Mouse (Mus musculus) right cerebral cortex, postnatal 4 days (tissue): ENCODE results near the gene Cox6a1.
"Not testable (repeated sequence)": the region's sequence is repeated elsewhere in the genome, so short reads cannot be mapped to it uniquely, and the experiment has no call there.

ENCODE experiments used
- DNase-seq: peaks from one replicate; pipeline ENCODE4 v3.0.0-alpha.2; 2022

The Cox6a1 gene

GRCm38 (mm10) chr5:115348546-115349224 lies at the start of gene Cox6a1:
TSS of gene Cox6a1 (minus strand) at chr5:115348981.
- DNase-seq: peak; percentile 99

GRCm38 (mm10) chr5:115397839-115398780 lies 49.3 kb upstream of the Cox6a1 start:
- DNase-seq: peak; percentile 70

GRCm38 (mm10) chr5:115396654-115397053 lies 47.9 kb upstream of the Cox6a1 start:
- DNase-seq: no peak

GRCm38 (mm10) chr5:115394836-115395235 lies 46.1 kb upstream of the Cox6a1 start:
- DNase-seq: no peak

- no peak for DNase-seq
These were observed 45.4 kb upstream of the Cox6a1 start for GRCm38 (mm10) chr5:115394223-115394622.

- no peak for DNase-seq
These were observed 44.2 kb upstream of the Cox6a1 start for GRCm38 (mm10) chr5:115392969-115393368.

GRCm38 (mm10) chr5:115391935-115392334 lies 43.2 kb upstream of the Cox6a1 start:
- DNase-seq: no peak

- DNase-seq: not testable (repeated sequence)
These were observed 30.1 kb upstream of the Cox6a1 start for GRCm38 (mm10) chr5:115378882-115379281.

GRCm38 (mm10) chr5:115375436-115375835 lies 26.7 kb upstream of the Cox6a1 start:
- DNase-seq: no peak

GRCm38 (mm10) chr5:115374204-115374820 lies 25.5 kb upstream of the Cox6a1 start:
- no peak for DNase-seq

GRCm38 (mm10) chr5:115373441-115374203 lies 24.8 kb upstream of the Cox6a1 start:
- DNase-seq: peak; percentile 44

- DNase-seq: no peak
These were observed 23.0 kb upstream of the Cox6a1 start for GRCm38 (mm10) chr5:115371736-115372135.

- no peak for DNase-seq
These were observed 16.0 kb upstream of the Cox6a1 start for GRCm38 (mm10) chr5:115364782-115365181.

GRCm38 (mm10) chr5:115362819-115363714 lies 14.3 kb upstream of the Cox6a1 start:
- DNase-seq: no peak

GRCm38 (mm10) chr5:115362216-115362615 lies 13.4 kb upstream of the Cox6a1 start:
- no peak for DNase-seq

GRCm38 (mm10) chr5:115359851-115360372 lies 11.1 kb upstream of the Cox6a1 start:
- no peak for DNase-seq

GRCm38 (mm10) chr5:115359438-115359837 lies 10.7 kb upstream of the Cox6a1 start:
- no peak for DNase-seq

GRCm38 (mm10) chr5:115358872-115359271 lies 10.1 kb upstream of the Cox6a1 start:
- peak; percentile 86 for DNase-seq

GRCm38 (mm10) chr5:115355070-115355469 lies 6.3 kb upstream of the Cox6a1 start:
- no peak for DNase-seq

- DNase-seq: no peak
These were observed 2.6 kb upstream of the Cox6a1 start for GRCm38 (mm10) chr5:115351348-115351747.

GRCm38 (mm10) chr5:115349225-115349555 lies 409 bp upstream of the Cox6a1 start:
- no peak for DNase-seq
